Mouse (Mus musculus) midbrain, postnatal 0 days (tissue): ENCODE measurements around the gene 1810049J17Rik. TPM values are rescaled to one million over a fixed set of nuclear protein-coding genes. Genes with fewer than 3 reads are reported as not detected.
A peak's percentile ranks its signal among the peaks of the same experiment; 100 is the strongest.
"Not testable (repeated sequence)": the region's sequence is repeated elsewhere in the genome, so short reads cannot be mapped to it uniquely, and the experiment has no call there.

Experiments
- ATAC-seq: fragments of 200-750 bp; cut with Nextera tagmentation; 2 replicates; pipeline ENCODE4 v1.8.0; 2017; ENCODE audit warnings: moderate number of reproducible peaks, mild to moderate bottlenecking, moderate TSS enrichment, moderate library complexity; ENCODE audit not compliant: low FRiP score
- DNase-seq: peaks from one replicate; pipeline ENCODE4 v3.0.0-alpha.2; 2015; ENCODE audit warnings: low spot score
- H3K27ac ChIP-seq: fragments of 300-500 bp; sonication (generic); 2 replicates; pipeline ENCODE4 v1.5.1; 2014; ENCODE audit warnings: low read depth, mild to moderate bottlenecking, low read length, mixed read lengths
- H3K27me3 ChIP-seq: fragments of 300-500 bp; sonication (generic); 2 replicates; pipeline ENCODE4 v1.6.1; 2014; ENCODE audit warnings: low read length, control low read depth, mixed read lengths; ENCODE audit not compliant: insufficient read depth
- H3K36me3 ChIP-seq: fragments of 300-500 bp; sonication (generic); 2 replicates; pipeline ENCODE4 v1.6.1; 2014; ENCODE audit warnings: low read length, control low read depth, mixed read lengths; ENCODE audit not compliant: insufficient read depth
- H3K4me1 ChIP-seq: fragments of 300-500 bp; sonication (generic); 2 replicates; pipeline ENCODE4 v1.6.1; 2014; ENCODE audit warnings: mild to moderate bottlenecking, control low read depth, antibody characterized with exemption, low read length, mixed read lengths; ENCODE audit not compliant: insufficient read depth
- H3K4me2 ChIP-seq: fragments of 300-500 bp; sonication (generic); 2 replicates; pipeline ENCODE4 v1.6.1; 2014; ENCODE audit warnings: low read depth, mild to moderate bottlenecking, low read length, mixed read lengths; ENCODE audit not compliant: poor library complexity, severe bottlenecking
- H3K4me3 ChIP-seq: fragments of 300-500 bp; sonication (generic); 2 replicates; pipeline ENCODE4 v1.5.1; 2014; ENCODE audit warnings: low read depth, mild to moderate bottlenecking, low read length, moderate library complexity
- H3K9ac ChIP-seq: fragments of 300-500 bp; sonication (generic); replicated peaks from 2 replicates; pipeline ENCODE4 v1.6.1; 2014; ENCODE audit warnings: mild to moderate bottlenecking, low read length, moderate library complexity, mixed read lengths; ENCODE audit not compliant: poor library complexity, severe bottlenecking
- H3K9me3 ChIP-seq: fragments of 300-500 bp; sonication (generic); 2 replicates; pipeline ENCODE4 v1.6.1; 2016; ENCODE audit warnings: low read length, control low read depth
- CTCF ChIP-seq: IDR thresholded peaks from 2 replicates; pipeline ENCODE4 v1.5.1; 2016; ENCODE audit warnings: antibody characterized with exemption, mild to moderate bottlenecking
- WGBS: fragments of 180-500 bp; shearing (Covaris S2); extraction: QIAGEN DNeasy Blood & Tissue Kit; methylation state at CpG from one replicate; pipeline ENCODE4 v1.1.7; 2014; 5-methylcytosine and 5-hydroxymethylcytosine counted together
- polyA plus RNA-seq: library from polyadenylated mRNA; unstranded; fragments of >200 nt; fragmentation: Nextera tagmentation; extraction: Ambion mirVana; gene quantifications from 2 replicates; pipeline ENCODE4 v1.2.1, GENCODE M21; 2015
- total RNA-seq: library from RNA; depleted of rRNA; stranded (reverse); fragments of >200 nt; gene quantifications from 2 replicates; pipeline ENCODE4 v1.2.3, GENCODE M21; 2014

1810049J17Rik gene
- total and polyA plus RNA-seq, 2 experiments from 2014 or later: 0.96 TPM; not detected in 1

GRCm38 (mm10) chr15:12367306-12368080, 45.8 kb upstream of the 1810049J17Rik start:
- no peak overlapping the region for H3K4me3 ChIP-seq

GRCm38 (mm10) chr15:12366580-12367305, 45.0 kb upstream of the 1810049J17Rik start:
- 89% methylated on average over 11 of the region's 11 CpGs for WGBS
- not testable (repeated sequence) for H3K27me3 ChIP-seq, H3K36me3 ChIP-seq, ATAC-seq, H3K4me3 ChIP-seq, H3K4me1 ChIP-seq, DNase-seq, H3K4me2 ChIP-seq, H3K9ac ChIP-seq, H3K9me3 ChIP-seq
- H3K27ac ChIP-seq: peak overlapping the region; percentile 73

More at GRCm38 (mm10) chr15:12367306-12368080, 45.8 kb upstream of the 1810049J17Rik start:
- peaks cover 5% of the 10 kb centered on the region; the same call in 1 of the 2 replicates for H3K4me1 ChIP-seq
- H3K27ac ChIP-seq: no peak overlapping the region
- 60% methylated on average over 13 of the region's 13 CpGs for WGBS
- DNase-seq (no peak), ATAC-seq (no peak)
- H3K9me3 ChIP-seq: no peaks in the 10 kb centered on the region
- no peak overlapping the region for H3K9ac ChIP-seq
- H3K4me2 ChIP-seq: no peak overlapping the region
- H3K27me3 ChIP-seq: no peaks in the 10 kb centered on the region
- H3K36me3 ChIP-seq: peaks cover 5% of the 10 kb centered on the region
- TF ChIP-seq CTCF: no peak

- no peak for TF ChIP-seq CTCF
- no peak overlapping the region for H3K9ac ChIP-seq
- 8% methylated on average over 3 of the region's 3 CpGs for WGBS
- H3K27me3 ChIP-seq: no peaks in the 10 kb centered on the region
- peaks cover 5% of the 10 kb centered on the region; the same call in 1 of the 2 replicates for H3K4me1 ChIP-seq
- H3K36me3 ChIP-seq: peaks cover 3% of the 10 kb centered on the region; the same call in 1 of the 2 replicates
- DNase-seq (peak; percentile 98), ATAC-seq (peak; percentile 86)
- H3K9me3 ChIP-seq: no peaks in the 10 kb centered on the region
- H3K4me3 ChIP-seq: no peak overlapping the region
- H3K27ac ChIP-seq: peak overlapping the region; percentile 73
- H3K4me2 ChIP-seq: no peak overlapping the region
Observed at GRCm38 (mm10) chr15:12366072-12366469, 44.4 kb upstream of the 1810049J17Rik start.

GRCm38 (mm10) chr15:12365416-12366071, 43.8 kb upstream of the 1810049J17Rik start:
- peak overlapping the region; percentile 73 for H3K27ac ChIP-seq
- H3K36me3 ChIP-seq: peaks cover 6% of the 10 kb centered on the region; the same call in 1 of the 2 replicates
- no peaks in the 10 kb centered on the region for H3K27me3 ChIP-seq
- H3K9ac ChIP-seq: no peak overlapping the region
- H3K4me1 ChIP-seq: peaks cover 5% of the 10 kb centered on the region; the same call in 1 of the 2 replicates
- H3K4me2 ChIP-seq: no peak overlapping the region
- WGBS: 72% methylated on average over 15 of the region's 15 CpGs
- ATAC-seq (peak; percentile 1; the same call in 1 of the 2 replicates), DNase-seq (no peak)
- H3K4me3 ChIP-seq: no peak overlapping the region
- TF ChIP-seq CTCF: no peak
- H3K9me3 ChIP-seq: no peaks in the 10 kb centered on the region

- H3K27me3 ChIP-seq: no peaks in the 10 kb centered on the region
- H3K27ac ChIP-seq: no peak overlapping the region
- DNase-seq (no peak), ATAC-seq (no peak)
- H3K4me1 ChIP-seq: peaks cover 5% of the 10 kb centered on the region; the same call in 1 of the 2 replicates
- H3K9ac ChIP-seq: 0 out of 2 replicates have a peak overlapping the region, but pooled peaks have one; percentile 2
- no peak overlapping the region for H3K4me2 ChIP-seq
- no peak for TF ChIP-seq CTCF
- no peaks in the 10 kb centered on the region for H3K9me3 ChIP-seq
- H3K4me3 ChIP-seq: no peak overlapping the region
- peaks cover 7% of the 10 kb centered on the region; the same call in 1 of the 2 replicates for H3K36me3 ChIP-seq
- WGBS: 89% methylated on average over 4 of the region's 4 CpGs
Observed at GRCm38 (mm10) chr15:12364096-12364495, 42.4 kb upstream of the 1810049J17Rik start.
